Mouse (Mus musculus): ENCODE data around the gene Il12rb1. TPM values are rescaled to one million over a fixed set of nuclear protein-coding genes. Genes with fewer than 3 reads are reported as not detected.
A peak's percentile ranks its signal among the peaks of the same experiment; 100 is the strongest.

Gene Il12rb1
- polyA plus RNA-seq, 1 experiment from 2014 or later, result not detected

DNA sequence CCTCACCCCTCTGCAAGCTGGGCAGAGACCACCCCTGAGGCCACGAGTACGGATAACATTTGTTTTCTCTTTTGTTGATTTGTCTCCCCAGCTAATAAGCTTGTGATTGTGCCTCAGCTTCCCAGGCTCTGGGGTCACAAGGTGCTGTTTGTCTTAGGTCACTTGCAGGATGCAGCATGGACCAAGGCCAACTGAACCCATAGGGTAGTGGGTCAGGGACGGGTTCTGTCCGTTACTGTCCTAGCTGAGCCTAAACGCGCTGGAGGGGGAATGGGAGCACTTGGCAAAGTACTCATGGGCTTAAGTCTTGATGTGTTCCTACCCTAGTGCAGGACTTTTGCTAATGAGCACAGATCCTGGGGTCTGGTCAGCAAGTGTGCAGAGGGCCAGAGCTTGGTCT lies 40.7 kb upstream of the Il12rb1 start:
- Histone ChIP-seq H3K27ac (no peak overlapping the region), H3K27me3 (ENCODE audit: insufficient read depth, poor library complexity, severe bottlenecking) (peaks cover 34% of the 10 kb centered on the region; the same call in 1 of the 2 replicates), H3K4me3 (no peak overlapping the region), H3K36me3 (peaks cover 52% of the 10 kb centered on the region), H3K4me1 (peaks cover 34% of the 10 kb centered on the region), H3K9me3 (no peaks in the 10 kb centered on the region)
- WGBS, result 81% methylated on average over 6 of the region's 6 CpGs
- no peak for DNase-seq (ENCODE audit: low spot score)

DNA sequence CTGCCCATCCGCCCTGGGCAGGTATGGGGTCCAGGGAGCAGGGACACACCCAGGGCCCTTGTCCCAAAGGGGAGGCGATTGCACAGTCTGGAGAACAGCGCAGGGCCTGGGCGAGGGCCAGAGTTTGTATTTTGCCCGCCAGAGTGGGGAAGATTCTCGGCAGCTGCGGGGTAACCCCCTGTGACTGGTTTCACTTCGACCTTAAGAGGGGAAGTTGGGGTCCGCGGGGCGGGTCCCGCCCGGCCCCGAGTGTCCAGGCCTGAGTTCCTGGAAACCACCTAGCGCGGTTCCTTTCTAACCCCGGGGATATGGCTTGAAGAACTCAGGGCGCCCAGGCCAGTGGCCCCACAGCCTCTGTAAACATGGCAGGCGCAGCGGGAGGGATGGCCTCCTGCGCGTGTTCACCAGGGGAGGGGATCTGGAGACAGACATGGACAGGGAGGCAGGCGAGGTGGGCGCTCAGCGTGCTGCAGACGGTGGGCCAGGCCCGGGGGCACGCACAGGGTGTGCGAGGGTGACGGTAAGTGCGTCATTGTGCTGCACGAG lies 39.9 kb upstream of the Il12rb1 start:
- Histone ChIP-seq H3K4me3 (no peak overlapping the region), H3K9me3 (no peaks in the 10 kb centered on the region), H3K4me1 (peaks cover 34% of the 10 kb centered on the region), H3K27ac (no peak overlapping the region), H3K36me3 (peaks cover 59% of the 10 kb centered on the region), H3K27me3 (ENCODE audit: insufficient read depth, poor library complexity, severe bottlenecking) (peaks cover 34% of the 10 kb centered on the region; the same call in 1 of the 2 replicates)
- WGBS, result 91% methylated on average over 32 of the region's 32 CpGs
- no peak for DNase-seq (ENCODE audit: low spot score)

DNA sequence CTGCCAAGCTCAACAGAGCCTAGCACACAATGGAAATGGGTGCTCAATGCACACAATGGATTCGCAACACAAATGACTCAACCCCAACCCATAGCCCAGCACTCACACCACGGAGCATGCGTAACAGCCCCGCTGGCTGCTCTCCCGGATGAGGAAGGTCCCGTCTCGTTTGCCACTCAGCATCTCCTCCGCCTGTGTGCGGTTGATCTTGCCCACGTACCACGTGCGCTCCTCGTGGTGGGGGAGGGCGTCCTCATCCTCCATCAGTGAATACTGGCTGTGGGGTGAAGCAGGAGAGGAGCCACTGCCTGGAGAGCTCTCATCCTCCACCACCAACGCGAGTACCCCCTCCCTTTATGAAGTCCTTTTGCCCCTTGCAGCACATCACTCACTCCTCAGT lies 39.3 kb upstream of the Il12rb1 start:
- 85% methylated on average over 16 of the region's 16 CpGs for WGBS
- no peaks in the 10 kb centered on the region for H3K9me3 ChIP-seq
- H3K27ac ChIP-seq, result no peak overlapping the region
- H3K4me3 ChIP-seq, result no peak overlapping the region
- H3K4me1 ChIP-seq, result peaks cover 33% of the 10 kb centered on the region
- peaks cover 34% of the 10 kb centered on the region; the same call in 1 of the 2 replicates for H3K27me3 ChIP-seq (ENCODE audit: insufficient read depth, poor library complexity, severe bottlenecking)
- peaks cover 61% of the 10 kb centered on the region for H3K36me3 ChIP-seq
- DNase-seq (ENCODE audit: low spot score), result no peak

DNA sequence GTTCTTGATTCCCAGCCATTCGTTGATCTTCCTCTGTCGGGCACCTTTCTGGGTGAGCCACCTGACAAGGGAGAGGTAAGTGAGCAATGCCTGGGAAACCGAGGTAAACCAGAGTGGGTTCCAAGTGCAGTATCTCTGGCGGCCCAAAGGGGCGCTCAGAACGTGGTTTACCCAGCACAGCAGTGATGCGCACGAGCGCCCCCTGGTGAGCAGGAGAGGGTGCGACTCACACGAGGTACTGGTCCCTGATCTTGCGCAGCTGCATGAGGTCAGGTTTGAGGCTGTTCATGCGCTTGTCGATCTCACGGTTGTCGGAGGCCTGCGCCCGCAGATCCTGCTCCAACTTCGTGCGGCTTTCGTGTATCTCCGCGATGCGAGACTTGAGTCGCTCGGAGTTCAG lies 38.9 kb upstream of the Il12rb1 start:
- Histone ChIP-seq H3K27ac (no peak overlapping the region), H3K27me3 (ENCODE audit: insufficient read depth, poor library complexity, severe bottlenecking) (peaks cover 34% of the 10 kb centered on the region; the same call in 1 of the 2 replicates), H3K4me1 (peaks cover 31% of the 10 kb centered on the region), H3K4me3 (no peak overlapping the region), H3K36me3 (peaks cover 65% of the 10 kb centered on the region), H3K9me3 (no peaks in the 10 kb centered on the region)
- 5% methylated on average over 26 of the region's 26 CpGs for WGBS
- peak; percentile 96 for DNase-seq (ENCODE audit: low spot score)

DNA sequence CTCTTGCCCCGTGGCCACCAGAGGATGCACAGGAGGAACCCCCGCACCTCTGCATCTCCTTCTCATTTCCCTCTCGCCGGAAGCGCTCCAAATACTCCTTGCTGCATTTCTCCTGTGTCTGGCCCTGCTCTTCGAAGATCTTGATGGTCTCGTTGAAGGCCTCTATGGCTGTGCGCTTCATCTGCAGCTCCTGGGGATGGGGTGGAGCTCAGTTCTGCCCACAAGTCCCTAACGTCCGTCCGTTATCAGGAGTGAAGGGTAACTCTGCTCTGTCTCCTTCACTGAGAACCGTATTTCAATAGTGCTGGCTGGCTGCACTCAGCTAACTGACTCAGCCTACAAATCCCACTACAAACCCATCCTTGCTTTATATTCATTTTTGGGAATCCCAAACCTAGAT lies 38.4 kb upstream of the Il12rb1 start:
- Histone ChIP-seq H3K27me3 (ENCODE audit: insufficient read depth, poor library complexity, severe bottlenecking) (peaks cover 34% of the 10 kb centered on the region; the same call in 1 of the 2 replicates), H3K36me3 (peaks cover 70% of the 10 kb centered on the region), H3K9me3 (no peaks in the 10 kb centered on the region), H3K27ac (no peak overlapping the region), H3K4me3 (no peak overlapping the region), H3K4me1 (peaks cover 32% of the 10 kb centered on the region)
- 57% methylated on average over 12 of the region's 12 CpGs for WGBS
- DNase-seq (ENCODE audit: low spot score), result no peak

DNA sequence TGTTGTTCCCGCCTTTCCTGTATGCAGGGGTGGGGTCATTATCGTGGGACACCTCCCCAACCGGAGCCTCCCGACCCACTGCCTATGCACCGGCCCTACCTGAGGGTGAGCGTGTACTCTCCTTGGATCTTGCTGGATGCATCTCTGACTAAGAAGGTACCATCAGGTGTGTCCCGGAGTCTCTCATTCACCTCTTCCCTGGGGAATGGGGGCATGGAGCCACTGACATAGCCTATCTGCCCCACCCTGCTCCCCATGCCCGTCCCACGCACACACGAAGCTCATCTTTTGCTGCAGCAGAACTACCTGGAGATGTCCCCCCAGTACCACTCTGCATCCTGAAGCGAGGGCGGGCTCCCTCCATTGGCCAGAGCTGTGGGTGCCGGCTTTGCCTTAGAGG lies 37.5 kb upstream of the Il12rb1 start:
- DNase-seq (ENCODE audit: low spot score), result no peak
- Histone ChIP-seq H3K36me3 (peaks cover 73% of the 10 kb centered on the region), H3K4me1 (peaks cover 39% of the 10 kb centered on the region), H3K9me3 (no peaks in the 10 kb centered on the region), H3K27ac (no peak overlapping the region), H3K27me3 (ENCODE audit: insufficient read depth, poor library complexity, severe bottlenecking) (peaks cover 34% of the 10 kb centered on the region; the same call in 1 of the 2 replicates), H3K4me3 (no peak overlapping the region)
- WGBS, result 91% methylated on average over 13 of the region's 13 CpGs

DNA sequence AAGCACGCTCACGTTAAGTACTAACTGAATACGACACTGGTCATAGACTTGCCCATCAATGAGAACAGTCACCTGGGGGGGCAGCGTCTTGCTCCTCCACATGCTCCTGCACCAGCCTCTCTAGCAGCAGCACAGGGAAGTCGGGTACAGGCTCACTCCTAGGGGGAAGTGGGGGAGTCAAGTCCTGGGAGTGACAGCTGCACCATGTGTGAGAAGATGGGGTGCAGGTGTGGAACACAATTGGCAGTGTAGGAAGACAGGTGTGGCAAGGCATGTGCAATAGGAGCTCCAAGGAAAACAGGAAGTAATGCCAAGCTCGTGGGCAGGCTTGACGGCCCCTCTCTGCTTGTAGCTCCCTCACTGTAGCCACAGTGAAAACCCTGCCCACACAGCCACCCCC lies 37.0 kb upstream of the Il12rb1 start:
- Histone ChIP-seq H3K27ac (no peak overlapping the region), H3K36me3 (peaks cover 73% of the 10 kb centered on the region), H3K4me1 (peaks cover 39% of the 10 kb centered on the region), H3K27me3 (ENCODE audit: insufficient read depth, poor library complexity, severe bottlenecking) (peaks cover 34% of the 10 kb centered on the region; the same call in 1 of the 2 replicates), H3K4me3 (no peak overlapping the region), H3K9me3 (no peaks in the 10 kb centered on the region)
- 87% methylated on average over 7 of the region's 7 CpGs for WGBS
- no peak for DNase-seq (ENCODE audit: low spot score)

DNA sequence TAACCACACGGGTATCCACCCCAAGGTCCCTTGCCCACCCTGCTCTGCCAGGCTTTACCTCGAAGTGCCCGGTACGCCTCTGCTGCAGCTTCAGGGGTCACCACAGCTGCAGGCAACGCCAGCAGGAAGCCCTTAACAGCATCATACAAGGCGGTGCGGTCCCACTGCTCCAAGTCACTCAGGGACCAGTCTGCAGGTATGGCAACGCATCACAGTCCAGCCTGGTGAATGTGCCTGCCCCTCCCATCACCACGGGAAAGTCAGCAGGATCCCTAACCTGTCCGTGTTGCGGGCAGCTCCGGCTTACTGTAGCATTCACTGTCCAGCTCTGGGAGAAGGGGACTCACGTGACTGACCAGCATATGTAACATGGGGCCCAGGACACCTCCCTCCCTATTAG lies 36.2 kb upstream of the Il12rb1 start:
- no peak for DNase-seq (ENCODE audit: low spot score)
- Histone ChIP-seq H3K36me3 (peaks cover 73% of the 10 kb centered on the region), H3K4me1 (peaks cover 34% of the 10 kb centered on the region), H3K4me3 (no peak overlapping the region), H3K27me3 (ENCODE audit: insufficient read depth, poor library complexity, severe bottlenecking) (peaks cover 27% of the 10 kb centered on the region; the same call in 1 of the 2 replicates), H3K27ac (no peak overlapping the region), H3K9me3 (no peaks in the 10 kb centered on the region)
- WGBS, result 94% methylated on average over 13 of the region's 13 CpGs

DNA sequence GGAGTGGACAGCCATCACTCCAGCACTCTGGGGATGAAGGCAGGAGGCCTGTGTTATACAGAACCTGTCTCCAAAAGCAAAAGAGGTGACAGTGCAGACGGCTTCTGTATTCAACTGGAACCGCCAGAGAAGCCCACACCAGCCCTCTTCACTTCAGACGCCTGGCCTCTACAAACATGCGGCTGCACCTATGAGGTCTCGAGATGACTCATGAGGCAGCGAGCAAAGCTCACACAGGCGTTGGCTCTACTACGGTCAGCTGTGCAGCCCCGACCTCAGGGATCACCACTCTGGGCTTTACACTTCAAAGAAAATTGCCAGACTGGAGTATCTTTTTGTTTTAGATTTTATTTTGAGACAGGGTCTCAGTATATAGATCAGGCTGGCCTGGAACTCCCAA lies 35.4 kb upstream of the Il12rb1 start:
- 84% methylated on average over 9 of the region's 9 CpGs for WGBS
- H3K36me3 ChIP-seq, result peaks cover 68% of the 10 kb centered on the region

DNA sequence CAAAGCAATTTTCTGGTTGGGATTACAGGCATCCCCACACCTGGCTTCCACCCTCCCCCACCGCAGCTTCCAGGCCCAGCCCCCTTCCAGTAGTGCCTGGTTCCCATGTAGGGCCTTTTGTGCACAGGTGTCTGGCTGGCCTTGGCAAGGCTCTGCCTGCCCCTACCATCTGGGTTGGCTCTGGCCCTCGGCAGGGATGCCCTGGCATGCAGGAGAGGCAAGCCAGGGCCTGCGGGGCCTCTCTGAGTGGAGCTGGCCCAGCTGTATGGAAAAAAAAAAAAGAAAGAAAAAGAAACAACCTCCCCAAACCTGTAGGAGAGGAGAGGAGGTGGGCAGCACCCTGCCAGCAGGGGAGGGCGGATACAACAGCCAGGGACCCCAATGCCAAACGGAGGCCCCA lies 34.8 kb upstream of the Il12rb1 start:
- no peak overlapping the region for H3K27ac ChIP-seq
- no peak overlapping the region for H3K4me3 ChIP-seq
- H3K36me3 ChIP-seq, result peaks cover 63% of the 10 kb centered on the region

More for the DNA sequence above, 35.4 kb upstream of the Il12rb1 start:
- Histone ChIP-seq H3K9me3 (no peaks in the 10 kb centered on the region), H3K27ac (no peak overlapping the region), H3K27me3 (ENCODE audit: insufficient read depth, poor library complexity, severe bottlenecking) (peaks cover 19% of the 10 kb centered on the region; the same call in 1 of the 2 replicates), H3K4me1 (peaks cover 38% of the 10 kb centered on the region), H3K4me3 (no peak overlapping the region)
- no peak for DNase-seq (ENCODE audit: low spot score)

DNA sequence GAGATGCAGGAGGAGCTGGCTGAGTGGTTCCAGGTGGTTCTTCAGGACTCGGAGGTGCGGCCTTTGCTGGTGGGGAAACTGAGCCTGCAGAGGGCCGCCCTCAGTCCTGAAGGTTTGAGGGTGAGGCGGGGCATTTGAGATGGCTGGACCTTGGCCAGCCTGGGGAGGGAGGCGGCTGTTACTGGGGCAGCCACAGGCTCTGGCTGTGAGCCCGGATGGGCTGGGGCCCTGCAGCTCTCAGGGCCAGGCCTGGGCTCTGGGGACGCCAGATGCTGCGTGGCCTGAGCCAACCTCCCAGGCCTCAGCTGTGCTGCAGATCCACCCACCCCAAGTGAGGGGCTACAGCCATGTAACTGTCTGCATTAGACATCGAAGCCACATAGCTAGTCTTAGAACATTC lies 34.4 kb upstream of the Il12rb1 start:
- WGBS, result 75% methylated on average over 9 of the region's 9 CpGs
- Histone ChIP-seq H3K9me3 (no peaks in the 10 kb centered on the region), H3K36me3 (peaks cover 60% of the 10 kb centered on the region), H3K4me3 (peak overlapping the region; percentile 22; the same call in 1 of the 2 replicates), H3K27ac (no peak overlapping the region), H3K4me1 (peaks cover 44% of the 10 kb centered on the region), H3K27me3 (ENCODE audit: insufficient read depth, poor library complexity, severe bottlenecking) (peaks cover 11% of the 10 kb centered on the region; the same call in 1 of the 2 replicates)
- DNase-seq (ENCODE audit: low spot score), result no peak

More for the DNA sequence above, 34.8 kb upstream of the Il12rb1 start:
- no peaks in the 10 kb centered on the region for H3K9me3 ChIP-seq
- peaks cover 43% of the 10 kb centered on the region for H3K4me1 ChIP-seq
- WGBS, result 88% methylated on average over 5 of the region's 5 CpGs
- H3K27me3 ChIP-seq (ENCODE audit: insufficient read depth, poor library complexity, severe bottlenecking), result peaks cover 15% of the 10 kb centered on the region; the same call in 1 of the 2 replicates
- DNase-seq (ENCODE audit: low spot score), result no peak

DNA sequence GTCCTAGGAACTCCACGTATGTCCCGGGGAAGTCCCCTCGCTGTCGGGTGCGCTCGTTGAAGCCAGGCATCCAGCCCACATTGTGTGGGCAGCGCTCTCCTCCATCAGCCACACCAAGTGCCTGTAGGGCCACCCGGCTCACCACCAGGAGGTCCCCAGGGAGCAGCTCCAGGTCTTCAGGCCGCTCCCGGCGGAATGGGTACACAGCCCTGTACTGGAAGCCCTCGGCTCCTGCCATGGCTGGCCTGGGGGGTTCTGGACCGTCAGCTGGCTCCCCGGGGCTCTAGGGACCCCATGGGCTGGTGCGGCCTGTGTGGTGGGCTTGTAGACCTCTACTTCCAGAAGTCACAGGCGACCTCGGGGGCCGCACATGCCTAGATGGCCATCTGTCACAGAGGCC lies 33.5 kb upstream of the Il12rb1 start:
- Histone ChIP-seq H3K4me1 (peaks cover 44% of the 10 kb centered on the region), H3K4me3 (no peak overlapping the region), H3K27ac (peak overlapping the region; percentile 23; the same call in 1 of the 2 replicates), H3K9me3 (no peaks in the 10 kb centered on the region), H3K36me3 (peaks cover 62% of the 10 kb centered on the region), H3K27me3 (ENCODE audit: insufficient read depth, poor library complexity, severe bottlenecking) (peaks cover 11% of the 10 kb centered on the region; the same call in 1 of the 2 replicates)
- 93% methylated on average over 18 of the region's 18 CpGs for WGBS
- DNase-seq (ENCODE audit: low spot score), result no peak

DNA sequence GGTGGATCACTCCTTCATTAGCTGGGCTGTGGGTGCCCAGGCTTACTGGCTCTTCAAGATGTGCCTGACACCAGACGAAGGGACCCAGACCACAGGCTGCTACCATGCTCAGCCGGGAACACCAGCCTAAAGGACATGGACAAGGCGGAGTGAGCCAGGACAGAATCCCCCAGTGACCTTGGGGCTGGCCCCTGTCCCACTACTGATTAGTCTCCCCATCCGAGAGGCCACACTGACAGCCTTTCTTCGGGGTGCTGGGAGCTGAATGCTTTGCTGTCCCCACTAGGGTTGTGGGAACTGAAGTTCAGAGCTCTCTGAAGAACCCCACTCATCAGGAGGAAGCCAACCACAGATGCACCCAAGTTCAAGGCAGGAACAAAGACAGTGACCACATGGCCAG lies 33.0 kb upstream of the Il12rb1 start:
- WGBS, result 86% methylated on average over 5 of the region's 5 CpGs
- H3K36me3 ChIP-seq, result peaks cover 64% of the 10 kb centered on the region
- peak overlapping the region; percentile 96; the same call in 1 of the 2 replicates for H3K27ac ChIP-seq
- DNase-seq (ENCODE audit: low spot score), result no peak
- H3K4me3 ChIP-seq, result peak overlapping the region; percentile 88; the same call in 1 of the 2 replicates
- no peaks in the 10 kb centered on the region for H3K9me3 ChIP-seq
- H3K27me3 ChIP-seq (ENCODE audit: insufficient read depth, poor library complexity, severe bottlenecking), result peaks cover 11% of the 10 kb centered on the region; the same call in 1 of the 2 replicates
- peaks cover 47% of the 10 kb centered on the region for H3K4me1 ChIP-seq

Data from heart, embryonic 10.5 days (tissue).